Mouse (Mus musculus): ENCODE results near the gene Hacd3.
"Not testable (repeated sequence)": the region's sequence is repeated elsewhere in the genome, so short reads cannot be mapped to it uniquely, and the experiment has no call there.

Gene Hacd3

GRCm38 (mm10) chr9:65020991-65021886 lies at the start of gene Hacd3:
TSS of gene Hacd3 (minus strand) at chr9:65021693.
- in situ Hi-C loops (cut with MboI) = no loop called here

- in situ Hi-C loops (cut with MboI) = no loop called here
These were observed 49.1 kb upstream of the Hacd3 start for GRCm38 (mm10) chr9:65070587-65070986.

DNA sequence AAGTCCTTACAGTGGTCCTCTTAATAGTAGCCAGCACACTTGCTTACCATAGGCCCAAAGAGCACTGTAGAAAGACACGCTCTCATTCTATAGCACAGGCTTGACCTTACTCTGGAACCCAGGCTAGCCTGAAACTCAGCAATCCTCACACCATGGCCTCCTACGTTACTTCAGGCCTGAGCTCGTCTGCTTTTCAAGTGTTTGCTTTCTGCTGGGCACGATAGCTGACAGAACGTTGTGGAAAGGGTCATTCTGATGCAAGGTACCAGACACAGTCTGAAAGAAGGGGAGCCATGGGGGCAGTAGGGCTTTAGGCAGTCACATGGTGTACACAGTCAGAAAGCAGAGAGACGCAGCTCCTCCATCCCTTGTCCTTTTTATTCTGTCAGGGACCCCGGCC lies 42.8 kb upstream of the Hacd3 start:
- in situ Hi-C loops (cut with MboI) = no loop called here

GRCm38 (mm10) chr9:65050981-65051380 lies 29.5 kb upstream of the Hacd3 start:
- in situ Hi-C loops (cut with MboI) = no loop called here

- in situ Hi-C loops (cut with MboI) = no loop called here
These were observed 27.9 kb upstream of the Hacd3 start for GRCm38 (mm10) chr9:65049422-65049821.

DNA sequence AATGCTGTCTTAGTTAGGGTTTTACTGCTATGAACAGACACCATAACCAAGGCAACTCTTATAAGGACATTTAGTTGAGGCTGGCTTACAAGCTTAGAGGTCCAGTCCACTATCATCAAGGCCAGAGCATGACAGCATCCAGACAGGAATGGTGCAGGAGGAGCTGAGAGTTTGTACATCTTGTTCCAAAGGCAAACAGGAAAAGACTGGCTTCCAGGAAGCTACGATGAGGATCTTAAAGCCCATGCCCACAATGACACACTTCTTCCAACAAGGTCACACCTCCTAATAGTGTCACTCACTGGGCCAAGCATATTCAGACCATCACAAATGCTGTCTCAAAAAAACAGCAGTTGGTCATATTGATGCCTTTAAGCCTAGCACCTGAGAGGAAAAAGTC lies 25.5 kb upstream of the Hacd3 start:
- in situ Hi-C loops (cut with MboI) = no loop called here

- in situ Hi-C loops (cut with MboI) = no loop called here
These were observed 19.9 kb upstream of the Hacd3 start for GRCm38 (mm10) chr9:65041430-65041829.

GRCm38 (mm10) chr9:65036861-65037260 lies 15.4 kb upstream of the Hacd3 start:
- in situ Hi-C loops (cut with MboI) = no loop called here

GRCm38 (mm10) chr9:65036456-65036855 lies 15.0 kb upstream of the Hacd3 start:
- in situ Hi-C loops (cut with MboI) = no loop called here

GRCm38 (mm10) chr9:65032269-65033108 lies 11.0 kb upstream of the Hacd3 start, which contains the start of gene Dpp8:
TSS of gene Dpp8 (plus strand) at chr9:65032414.
- in situ Hi-C loops (cut with MboI) = no loop called here

- in situ Hi-C loops (cut with MboI) = no loop called here
These were observed 10.4 kb upstream of the Hacd3 start for GRCm38 (mm10) chr9:65031894-65032268.

GRCm38 (mm10) chr9:65031355-65031754 lies 9.9 kb upstream of the Hacd3 start:
- in situ Hi-C loops (cut with MboI) = not testable (repeated sequence)

- in situ Hi-C loops (cut with MboI) = no loop called here
These were observed 6.8 kb upstream of the Hacd3 start for GRCm38 (mm10) chr9:65028313-65028712.

DNA sequence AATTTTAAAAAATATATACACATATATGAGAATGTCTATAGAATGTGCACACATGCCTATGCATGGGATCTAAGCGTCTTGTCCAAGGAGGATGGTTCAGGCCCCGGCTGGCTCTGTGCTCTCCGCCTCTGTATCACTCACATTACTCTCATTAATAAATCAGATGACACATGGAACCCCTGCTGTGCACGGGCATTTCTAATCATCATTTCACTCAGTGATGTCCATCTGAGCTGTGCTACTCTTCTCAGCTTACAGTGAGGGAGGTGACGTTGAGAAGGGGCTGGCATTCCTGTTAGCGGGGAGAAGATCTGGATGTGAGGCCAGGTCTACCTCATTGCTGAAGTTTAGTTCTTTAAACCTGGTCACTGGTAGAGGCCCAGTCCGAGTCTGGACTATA lies 5.7 kb upstream of the Hacd3 start:
- in situ Hi-C loops (cut with MboI) = no loop called here

- in situ Hi-C loops (cut with MboI) = no loop called here
These were observed 2.0 kb upstream of the Hacd3 start for GRCm38 (mm10) chr9:65023447-65023846.

DNA sequence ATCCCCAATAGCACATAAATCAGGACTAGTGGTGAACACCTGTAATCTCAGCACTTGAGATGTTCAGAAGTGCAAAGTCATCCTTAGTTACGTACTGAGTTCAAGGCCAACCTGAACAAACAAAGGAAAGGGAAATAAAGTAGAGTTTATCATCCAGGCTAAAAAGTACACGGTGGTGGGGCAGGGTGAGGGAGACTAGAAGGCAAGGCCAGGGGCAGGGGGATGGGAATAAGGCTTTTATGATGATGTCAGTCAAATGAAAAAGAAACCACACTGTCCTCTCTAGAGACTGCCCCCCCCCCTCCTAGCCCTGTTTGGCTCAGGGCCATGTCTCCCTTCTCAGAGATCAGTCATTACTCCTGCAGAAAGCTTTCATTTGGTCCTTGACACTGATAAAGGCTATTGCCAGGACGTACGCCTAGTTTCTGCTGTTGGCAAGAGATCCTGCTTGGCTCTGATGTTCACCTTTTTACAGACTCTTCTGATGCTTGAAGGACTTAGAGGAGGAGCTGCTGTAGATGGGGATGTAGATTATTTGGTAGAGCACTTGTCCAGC lies 1.2 kb upstream of the Hacd3 start:
- in situ Hi-C loops (cut with MboI) = no loop called here

- in situ Hi-C loops (cut with MboI) = no loop called here
These were observed 540 bp upstream of the Hacd3 start for GRCm38 (mm10) chr9:65021887-65022579.

- in situ Hi-C loops (cut with MboI) = no loop called here
These were observed 1.4 kb downstream of the Hacd3 start for GRCm38 (mm10) chr9:65020128-65020527.

DNA sequence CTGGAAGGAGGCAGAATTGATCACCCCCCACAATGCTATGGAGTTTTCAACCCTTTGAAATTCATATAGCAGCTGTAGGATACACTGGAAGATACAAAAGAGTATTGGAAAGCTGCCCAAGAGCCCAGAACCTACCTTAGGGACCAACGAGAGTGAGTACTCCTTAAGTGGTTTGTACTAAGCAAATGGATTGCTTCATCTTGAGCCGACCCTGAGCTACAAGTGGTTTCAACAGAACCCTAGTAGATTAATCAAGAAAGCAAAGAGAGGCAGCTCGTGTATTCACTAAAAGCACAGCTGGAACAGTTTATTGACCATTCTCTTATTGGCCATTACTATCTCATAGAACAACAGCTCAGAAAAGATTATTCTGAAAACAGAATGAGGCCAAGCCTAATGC lies 2.3 kb downstream of the Hacd3 start:
- in situ Hi-C loops (cut with MboI) = no loop called here

- in situ Hi-C loops (cut with MboI) = no loop called here
These were observed 2.8 kb downstream of the Hacd3 start for GRCm38 (mm10) chr9:65018588-65019121.

DNA sequence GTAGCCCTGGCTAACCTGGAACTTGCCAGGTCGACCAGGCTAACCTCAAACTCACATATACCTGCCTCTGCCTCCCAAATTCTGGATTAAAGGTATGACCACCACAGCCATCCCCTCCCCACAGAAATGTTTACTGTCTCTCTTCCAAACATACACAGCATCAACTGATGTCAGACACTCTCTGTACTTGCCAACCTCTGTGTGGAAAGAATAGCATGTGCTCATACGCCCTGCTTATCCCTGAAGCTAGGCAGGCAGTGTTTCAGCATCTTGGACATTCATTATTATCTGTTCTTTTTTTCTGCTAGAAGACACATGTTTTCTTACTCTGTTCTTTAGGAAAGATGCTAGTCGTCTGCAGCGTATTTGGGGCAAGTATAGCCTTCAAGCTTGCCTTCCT lies 3.6 kb downstream of the Hacd3 start:
- in situ Hi-C loops (cut with MboI) = no loop called here
